Mouse (Mus musculus) mouse embryonic stem cell (cell line): ENCODE results near the gene Csf1.

Experiments used
- in situ Hi-C, 2 experiments: fragments of 300-500 bp; cut with MboI; formaldehyde crosslinking; loops; 1 replicate in 1 of 2; 3 replicates in 1 of 2; pipeline ENCODE4 v1.14.3; 2019 to 2020; ENCODE audit warnings: low sequenced_read_pairs in 2 of 2, low pct_unique_long_range_greater_than_20kb in 1 of 2, mixed read lengths in 1 of 2; ENCODE audit not compliant: unreplicated experiment in 1 of 2

Gene Csf1

DNA sequence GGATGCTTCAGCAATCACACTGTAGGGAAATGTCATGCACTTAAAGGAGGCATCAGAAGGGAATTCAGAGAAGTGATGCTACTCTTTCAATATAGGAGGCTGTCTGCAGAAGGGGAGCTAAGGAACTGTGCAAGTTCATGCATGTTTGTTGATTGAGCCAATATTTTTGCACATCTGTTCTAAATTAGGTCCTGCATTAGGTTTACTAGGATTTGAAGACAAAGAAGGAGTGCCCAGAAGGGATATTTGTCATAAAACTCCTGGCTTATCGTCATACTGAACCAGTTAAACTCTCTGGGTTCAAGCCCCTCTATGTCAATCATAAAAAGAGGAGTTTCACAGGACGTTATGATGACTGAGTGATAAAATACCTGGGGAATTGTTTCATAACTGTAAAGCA lies 30.0 kb downstream of the Csf1 start:
- in situ Hi-C loops, result no loop called here

GRCm38 (mm10) chr3:107728509-107728908 lies 31.8 kb downstream of the Csf1 start:
- in situ Hi-C loops, result no loop called here

DNA sequence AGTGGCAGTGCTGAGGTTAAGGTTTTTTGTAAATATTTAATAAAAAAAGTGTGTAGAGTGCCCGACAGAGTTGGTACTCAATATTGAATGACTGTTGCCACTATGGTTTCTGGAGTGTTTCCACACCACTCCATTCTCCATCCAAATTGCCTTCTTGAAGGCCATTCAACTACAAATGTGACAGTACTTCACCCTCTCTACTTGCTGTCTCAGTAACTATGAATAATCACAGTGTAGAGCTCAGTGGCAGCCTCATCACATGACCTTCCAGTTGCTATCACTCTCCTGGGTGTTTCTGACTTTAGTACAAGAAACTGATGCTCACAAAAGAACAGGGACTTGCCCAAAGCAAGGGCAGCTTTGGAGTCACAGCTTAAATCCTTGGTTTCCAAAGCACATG lies 44.3 kb downstream of the Csf1 start:
- in situ Hi-C loops, result no loop called here

- in situ Hi-C loops, result no loop called here
These were observed 45.9 kb downstream of the Csf1 start for GRCm38 (mm10) chr3:107714276-107714933.

GRCm38 (mm10) chr3:107712081-107712480 lies 48.2 kb downstream of the Csf1 start:
- in situ Hi-C loops, result no loop called here

DNA sequence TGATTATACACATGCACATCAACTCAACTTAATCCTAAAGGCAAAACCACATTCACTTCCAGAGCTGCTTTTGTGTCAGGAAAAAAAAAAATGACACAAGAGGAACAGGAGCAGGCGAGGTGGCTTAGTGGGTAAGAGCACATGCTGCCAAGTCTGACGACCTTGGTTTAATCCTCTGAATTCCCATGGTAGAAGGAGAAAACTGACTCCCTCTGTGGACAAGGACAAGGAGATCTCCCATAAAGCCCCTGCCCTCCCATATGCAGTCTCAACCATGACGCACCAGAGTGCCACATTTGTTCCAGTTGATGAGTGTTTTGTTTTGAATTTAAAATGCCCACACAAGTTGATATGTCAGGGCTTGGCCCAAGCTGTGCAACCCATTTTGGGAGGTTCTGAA lies 51.1 kb downstream of the Csf1 start:
- in situ Hi-C loops, result no loop called here

DNA sequence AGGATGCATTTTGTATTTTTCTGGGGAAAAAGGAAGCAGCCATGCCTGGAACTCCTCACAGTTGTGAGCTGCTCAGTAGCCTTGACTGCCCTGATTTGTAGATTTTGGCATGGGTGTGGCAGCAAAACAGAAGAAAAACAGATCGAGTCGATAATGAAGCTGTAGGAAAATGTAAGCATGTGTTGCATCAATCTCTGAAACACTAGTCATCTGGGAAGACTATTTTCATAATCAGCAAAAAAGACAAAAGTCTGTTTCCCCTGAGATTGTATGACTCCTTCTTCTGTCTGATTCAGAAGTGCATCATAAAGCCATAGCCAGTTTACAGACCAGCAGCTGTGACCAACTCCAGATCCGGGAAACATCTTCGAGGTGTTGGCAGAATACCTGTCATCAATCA lies 53.0 kb downstream of the Csf1 start:
- in situ Hi-C loops, result no loop called here

GRCm38 (mm10) chr3:107706164-107706563 lies 54.1 kb downstream of the Csf1 start:
- in situ Hi-C loops, result no loop called here

DNA sequence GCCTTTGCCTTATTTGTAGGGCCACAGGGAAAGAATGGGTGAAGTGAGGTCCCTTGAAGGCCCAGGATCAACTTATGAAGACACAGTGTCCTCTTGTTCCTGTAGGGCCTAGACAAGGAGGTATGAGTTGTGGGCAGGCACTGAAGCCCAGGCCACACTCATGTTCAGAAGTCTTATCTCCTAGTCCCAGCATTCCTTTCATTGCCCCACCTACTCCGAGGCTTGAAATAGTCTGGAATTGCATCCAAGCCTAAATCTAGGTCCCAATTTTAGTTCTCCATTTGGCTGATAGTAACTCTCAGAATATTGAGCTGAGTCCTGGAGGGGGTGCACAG lies 55.9 kb downstream of the Csf1 start:
- in situ Hi-C loops, result no loop called here

DNA sequence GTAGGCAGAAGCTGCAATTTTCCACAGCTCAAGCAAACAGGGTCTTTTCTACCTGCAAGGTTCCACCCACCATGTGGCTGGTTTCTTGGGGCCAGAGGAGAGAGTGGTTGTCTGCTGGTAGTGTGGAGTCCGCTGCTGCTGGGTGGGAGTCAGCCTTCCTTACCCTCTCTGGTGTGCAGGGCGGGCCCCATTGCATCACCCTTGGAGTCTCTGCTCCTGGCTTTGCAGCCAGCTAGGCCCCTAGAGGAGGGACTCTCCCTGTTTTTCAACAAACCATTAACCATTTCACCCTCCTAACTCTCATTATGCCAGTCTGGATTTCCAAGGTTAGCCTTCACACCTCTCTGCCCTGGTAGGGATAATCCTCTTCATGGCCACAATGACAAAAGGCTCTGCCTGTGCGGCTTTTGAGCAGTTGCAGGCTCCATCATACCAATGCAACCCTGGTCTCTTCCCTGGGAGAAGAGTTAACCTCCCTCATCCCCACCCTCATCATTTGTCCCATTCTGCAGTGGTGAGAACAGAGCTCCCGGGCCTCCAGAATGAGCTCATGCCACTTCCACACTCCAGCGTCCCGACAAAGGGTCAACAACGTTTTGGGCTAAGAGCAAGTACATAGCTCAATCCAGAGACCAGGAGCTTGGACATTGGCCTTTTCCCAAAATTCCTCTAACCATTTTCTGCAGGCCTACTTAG lies 56.4 kb downstream of the Csf1 start:
- in situ Hi-C loops, result no loop called here

GRCm38 (mm10) chr3:107701767-107702394 lies 58.4 kb downstream of the Csf1 start:
- in situ Hi-C loops, result no loop called here

DNA sequence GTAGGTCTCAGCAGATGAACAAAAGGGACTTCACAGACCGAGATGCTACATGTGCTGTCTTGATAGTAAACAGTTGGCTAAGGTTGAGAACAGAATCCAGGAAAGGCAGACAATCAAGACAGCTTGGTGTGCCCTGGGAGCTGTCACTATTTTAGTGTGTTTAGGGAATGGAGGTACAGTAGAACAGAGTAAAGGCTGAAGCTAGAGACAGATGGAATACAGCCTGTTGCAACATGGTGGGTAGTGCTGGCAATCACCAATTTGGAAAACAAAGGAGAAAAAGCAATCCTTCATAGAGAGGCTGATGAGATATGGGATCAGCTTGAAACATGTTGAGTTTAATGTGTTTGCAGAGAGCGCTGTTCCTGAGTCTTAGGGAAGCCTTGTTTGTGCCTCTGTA lies 59.6 kb downstream of the Csf1 start:
- in situ Hi-C loops, result no loop called here

- in situ Hi-C loops, result loop anchor here (5.0 to 10.0 kb wide), 2 partner anchors 165 to 168 kb away; no protein-coding TSS in a partner anchor
These were observed 63.4 kb downstream of the Csf1 start for GRCm38 (mm10) chr3:107696910-107697309.

GRCm38 (mm10) chr3:107695948-107696881 lies 64.1 kb downstream of the Csf1 start, which contains the start of gene Ahcyl1:
Ahcyl1 (minus strand) TSS chr3:107696560.
- in situ Hi-C loops, result loop anchor here (5.0 to 10.0 kb wide), 2 partner anchors 166 to 169 kb away; no protein-coding TSS in a partner anchor

GRCm38 (mm10) chr3:107695219-107695947 lies 64.9 kb downstream of the Csf1 start:
- in situ Hi-C loops, result loop anchor here (5.0 to 10.0 kb wide), 2 partner anchors 167 to 169 kb away; no protein-coding TSS in a partner anchor

DNA sequence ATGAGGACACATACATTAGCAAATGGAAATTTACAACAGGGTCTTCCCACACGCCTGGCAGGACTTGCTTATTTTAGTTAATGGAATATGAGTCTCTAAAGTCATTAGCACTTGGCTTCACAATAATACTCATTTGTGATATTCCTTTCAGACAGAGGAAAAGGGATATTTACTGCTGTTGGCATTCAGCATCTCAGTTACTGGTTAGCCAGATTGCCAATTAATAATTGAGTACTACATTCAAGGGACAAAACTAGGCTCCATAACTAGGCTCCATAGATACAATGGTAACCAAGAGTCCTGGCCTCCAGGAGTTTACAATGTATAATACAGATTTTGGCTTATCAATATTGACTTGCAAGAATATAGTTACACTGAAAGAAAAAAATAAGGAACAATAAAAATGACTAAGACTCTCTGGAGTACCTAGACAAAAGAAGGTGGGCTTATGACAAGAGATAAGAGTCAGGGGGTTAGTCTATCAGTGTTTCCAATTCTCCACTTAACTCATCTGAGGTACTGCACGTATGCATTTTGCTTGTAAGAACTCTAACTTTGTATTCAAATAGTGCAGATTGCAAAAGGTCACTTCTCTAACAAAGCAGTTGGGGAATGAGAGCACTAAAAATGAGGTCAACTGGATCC lies 65.9 kb downstream of the Csf1 start:
- in situ Hi-C loops, result loop anchor here in 1 of 2 experiments (10.0 kb wide), 1 partner anchor 170 kb away; no protein-coding TSS in a partner anchor
